Mouse (Mus musculus): ENCODE data around the gene Stac.

DNA sequence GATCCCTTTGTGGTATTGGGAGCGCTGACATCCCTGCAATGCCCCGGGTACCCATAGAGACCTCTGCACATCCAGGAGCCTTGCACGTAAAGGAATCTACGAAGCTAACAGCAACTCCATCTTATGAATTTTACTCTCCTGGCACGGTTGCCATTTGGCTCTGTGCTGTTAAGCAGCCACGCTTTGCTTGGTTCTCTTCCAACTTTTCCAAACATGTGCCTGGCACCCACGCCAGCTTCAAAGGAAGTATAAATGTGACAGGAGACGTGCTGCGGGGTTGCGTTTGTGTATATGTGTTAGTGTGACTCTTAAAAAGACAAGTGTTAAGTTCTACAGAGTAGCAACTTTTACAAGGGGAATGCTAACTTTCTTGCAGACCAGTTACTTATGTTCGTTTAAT lies 1.0 kb downstream of the Stac start:
- TF ChIP-seq CTCF (IDR thresholded peaks at IDR 0.05; ENCODE audit: borderline replicate concordance, control insufficient read depth, extremely low read depth, insufficient read depth, low read length, poor library complexity) (no peak), POLR2A (IDR thresholded peaks at IDR 0.05; ENCODE audit: control insufficient read depth, extremely low read depth, insufficient read depth, low read length, poor library complexity) (no peak)

All from thymus, adult 2 months (tissue).